Mouse (Mus musculus): ENCODE measurements around the gene Slc4a2.

DNA sequence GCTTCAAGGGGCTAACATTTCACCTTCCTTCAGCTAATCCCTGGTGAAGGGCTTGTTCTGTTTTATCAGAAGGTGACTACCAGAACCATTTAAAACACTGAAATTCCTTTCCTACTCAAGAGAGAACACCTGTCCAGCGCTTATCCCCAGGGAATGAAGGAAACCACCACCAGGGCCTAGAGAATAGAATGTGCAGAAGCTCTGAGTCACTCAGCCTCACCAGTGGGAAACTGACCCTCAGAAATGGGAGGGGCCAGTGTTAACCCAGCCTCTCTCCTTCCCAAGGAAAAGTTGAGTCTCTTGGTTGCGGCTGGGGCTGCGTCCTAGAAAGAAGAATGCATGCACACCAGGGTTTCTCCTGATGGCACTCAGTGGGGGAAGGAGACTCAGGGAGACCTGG is 31.4 kb downstream of the Slc4a2 start:
- TF ChIP-seq CTCF (IDR thresholded peaks at IDR 0.05) (no peak), EP300 (IDR thresholded peaks at IDR 0.05) (no peak)
